ENCODE assay signal across 12 mouse cellular contexts in genomic region chr14:54756382-54756781, GRCm38 (mm10). TPM values are rescaled to one million over a fixed set of nuclear protein-coding genes. Genes with fewer than 3 reads are reported as not detected.
DNase-seq lines count a peak whose midpoint lies in the region; ATAC-seq and TF ChIP-seq lines count a peak whose summit lies in the region.
"Had no signal": no experiment of that assay in that cellular context is flagged by ENCODE, and none has a peak within 500 bp of the region (broad histone marks: within the 10 kb centered on the region; RNA-seq: fewer than 3 reads in every experiment).

No protein-coding gene starts in this region.

- no peak overlapping the region for H3K4me3 ChIP-seq in hindbrain, embryonic 14.5 days (replicated peaks; ENCODE audit: low read length)
- no peak overlapping the region for H3K4me3 ChIP-seq in hindbrain, embryonic 12.5 days
- H3K4me3 ChIP-seq in stomach, embryonic 15.5 days (replicated peaks), result no peak overlapping the region
- H3K4me3 ChIP-seq in stomach, postnatal 0 days (ENCODE audit: low read depth, low read length), result no peak overlapping the region
- H3K4me3 ChIP-seq in liver, embryonic 12.5 days, result no peak overlapping the region
- no peak overlapping the region for H3K4me3 ChIP-seq in neural tube, embryonic 15.5 days (replicated peaks)
- H3K4me3 ChIP-seq in forebrain, embryonic 13.5 days, result no peak overlapping the region
- H3K4me3 ChIP-seq: heart, embryonic 10.5 days had no signal

- peaks cover 9% of the 10 kb centered on the region for H3K4me1 ChIP-seq in hindbrain, embryonic 14.5 days (replicated peaks; ENCODE audit: control insufficient read depth, insufficient read depth, low read length)
- peaks cover 11% of the 10 kb centered on the region; the same call in 1 of the 2 replicates for H3K4me1 ChIP-seq in hindbrain, embryonic 12.5 days
- H3K4me1 ChIP-seq in stomach, embryonic 15.5 days, result peaks cover 12% of the 10 kb centered on the region
- no peaks in the 10 kb centered on the region for H3K4me1 ChIP-seq in stomach, postnatal 0 days (replicated peaks; ENCODE audit: control insufficient read depth, insufficient read depth)
- peaks cover 9% of the 10 kb centered on the region for H3K4me1 ChIP-seq in liver, embryonic 12.5 days
- peaks cover 9% of the 10 kb centered on the region; the same call in 1 of the 2 replicates for H3K4me1 ChIP-seq in neural tube, embryonic 15.5 days
- H3K4me1 ChIP-seq in forebrain, embryonic 13.5 days, result peaks cover 15% of the 10 kb centered on the region

- H3K4me2 ChIP-seq in hindbrain, embryonic 14.5 days (replicated peaks), result no peak overlapping the region
- no peak overlapping the region for H3K4me2 ChIP-seq in hindbrain, embryonic 12.5 days (replicated peaks)
- H3K4me2 ChIP-seq in stomach, embryonic 15.5 days, result no peak overlapping the region
- H3K4me2 ChIP-seq in stomach, postnatal 0 days (replicated peaks; ENCODE audit: low read depth), result no peak overlapping the region
- H3K4me2 ChIP-seq in liver, embryonic 12.5 days, result no peak overlapping the region
- no peak overlapping the region for H3K4me2 ChIP-seq in neural tube, embryonic 15.5 days
- no peak overlapping the region for H3K4me2 ChIP-seq in forebrain, embryonic 13.5 days

- no peak for TF ChIP-seq CTCF in stomach, postnatal 0 days (IDR thresholded peaks at IDR 0.05; ENCODE audit: low read depth)

- no peaks in the 10 kb centered on the region for H3K27me3 ChIP-seq in hindbrain, embryonic 14.5 days (ENCODE audit: control insufficient read depth, insufficient read depth, low read length)
- no peaks in the 10 kb centered on the region for H3K27me3 ChIP-seq in hindbrain, embryonic 12.5 days
- no peaks in the 10 kb centered on the region for H3K27me3 ChIP-seq in stomach, embryonic 15.5 days (replicated peaks)
- H3K27me3 ChIP-seq in stomach, postnatal 0 days (ENCODE audit: control insufficient read depth, insufficient read depth, low read length), result no peaks in the 10 kb centered on the region
- H3K27me3 ChIP-seq in liver, embryonic 12.5 days (replicated peaks), result peaks cover 6% of the 10 kb centered on the region; the same call in 1 of the 2 replicates
- no peaks in the 10 kb centered on the region for H3K27me3 ChIP-seq in neural tube, embryonic 15.5 days (replicated peaks)
- H3K27me3 ChIP-seq in forebrain, embryonic 13.5 days, result no peaks in the 10 kb centered on the region

- no peak for TF ChIP-seq EP300 in stomach, postnatal 0 days (optimal IDR thresholded peaks at IDR 0.05)

- DNase-seq in hindbrain, embryonic 14.5 days (ENCODE audit: low spot score), result no peak
- DNase-seq in stomach, postnatal 0 days (ENCODE audit: low spot score), result no peak
- DNase-seq: embryo, embryonic 11 days had no signal

- 83% methylated on average over 6 of the region's 6 CpGs for WGBS in hindbrain, embryonic 14.5 days
- WGBS in hindbrain, embryonic 12.5 days, result 78% methylated on average over 6 of the region's 6 CpGs
- 71% methylated on average over 6 of the region's 6 CpGs for WGBS in stomach, embryonic 15.5 days
- WGBS in stomach, postnatal 0 days, result 65% methylated on average over 6 of the region's 6 CpGs
- WGBS in liver, embryonic 12.5 days (ENCODE audit: insufficient replicate concordance), result 31% methylated on average over 6 of the region's 6 CpGs
- WGBS in neural tube, embryonic 15.5 days, result 86% methylated on average over 6 of the region's 6 CpGs
- 92% methylated on average over 6 of the region's 6 CpGs for WGBS in forebrain, embryonic 13.5 days

- H3K36me3 ChIP-seq in hindbrain, embryonic 14.5 days (replicated peaks; ENCODE audit: control insufficient read depth, insufficient read depth), result no peaks in the 10 kb centered on the region
- H3K36me3 ChIP-seq in hindbrain, embryonic 12.5 days, result no peaks in the 10 kb centered on the region
- H3K36me3 ChIP-seq in stomach, embryonic 15.5 days, result no peaks in the 10 kb centered on the region
- H3K36me3 ChIP-seq in stomach, postnatal 0 days (ENCODE audit: control insufficient read depth, insufficient read depth, low read length), result no peaks in the 10 kb centered on the region
- H3K36me3 ChIP-seq in liver, embryonic 12.5 days, result no peaks in the 10 kb centered on the region
- no peaks in the 10 kb centered on the region for H3K36me3 ChIP-seq in neural tube, embryonic 15.5 days
- H3K36me3 ChIP-seq in forebrain, embryonic 13.5 days (ENCODE audit: poor library complexity, severe bottlenecking), result no peaks in the 10 kb centered on the region
- H3K36me3 ChIP-seq: heart, embryonic 10.5 days had no signal

- H3K27ac ChIP-seq in hindbrain, embryonic 14.5 days, result no peak overlapping the region
- no peak overlapping the region for H3K27ac ChIP-seq in hindbrain, embryonic 12.5 days
- H3K27ac ChIP-seq in stomach, embryonic 15.5 days, result peak overlapping the region; percentile 26; the same call in 1 of the 2 replicates
- H3K27ac ChIP-seq in stomach, postnatal 0 days (replicated peaks), result no peak overlapping the region
- peak overlapping the region; percentile 15; the same call in 1 of the 2 replicates for H3K27ac ChIP-seq in liver, embryonic 12.5 days
- H3K27ac ChIP-seq in neural tube, embryonic 15.5 days (replicated peaks), result no peak overlapping the region
- H3K27ac ChIP-seq in forebrain, embryonic 13.5 days, result no peak overlapping the region
- H3K27ac ChIP-seq: heart, embryonic 10.5 days had no signal

- ATAC-seq in hindbrain, embryonic 14.5 days (ENCODE audit: low FRiP score), result 0 out of 2 replicates have a peak, but pooled peaks have one; percentile 17
- ATAC-seq in hindbrain, embryonic 12.5 days (ENCODE audit: low FRiP score), result no peak
- 0 out of 2 replicates have a peak, but pooled peaks have one; percentile 27 for ATAC-seq in stomach, embryonic 15.5 days (ENCODE audit: insufficient read depth, low FRiP score, low read depth)
- ATAC-seq in stomach, postnatal 0 days (ENCODE audit: low FRiP score, low TSS enrichment), result no peak
- ATAC-seq in liver, embryonic 12.5 days, result peak; percentile 40; the same call in 1 of the 2 replicates
- no peak for ATAC-seq in CD4-positive, CD25-positive, alpha-beta regulatory T cell, adult 4 months
- ATAC-seq in neural tube, embryonic 15.5 days (ENCODE audit: low FRiP score), result no peak; the same call in 1 of the 2 replicates
- no peak for ATAC-seq in forebrain, embryonic 13.5 days
- ATAC-seq: forebrain, embryonic 16.5 days had no signal

- no peak overlapping the region for H3K9ac ChIP-seq in hindbrain, embryonic 14.5 days
- no peak overlapping the region for H3K9ac ChIP-seq in hindbrain, embryonic 12.5 days
- no peak overlapping the region for H3K9ac ChIP-seq in stomach, embryonic 15.5 days
- H3K9ac ChIP-seq in stomach, postnatal 0 days (ENCODE audit: low read length), result no peak overlapping the region
- H3K9ac ChIP-seq in liver, embryonic 12.5 days, result no peak overlapping the region
- no peak overlapping the region for H3K9ac ChIP-seq in neural tube, embryonic 15.5 days (replicated peaks)
- no peak overlapping the region for H3K9ac ChIP-seq in forebrain, embryonic 13.5 days

- H3K9me3 ChIP-seq in hindbrain, embryonic 14.5 days (ENCODE audit: control insufficient read depth, low read length), result no peaks in the 10 kb centered on the region
- no peaks in the 10 kb centered on the region for H3K9me3 ChIP-seq in hindbrain, embryonic 12.5 days (replicated peaks)
- no peaks in the 10 kb centered on the region for H3K9me3 ChIP-seq in stomach, embryonic 15.5 days
- no peaks in the 10 kb centered on the region for H3K9me3 ChIP-seq in stomach, postnatal 0 days (ENCODE audit: control insufficient read depth, low read length)
- no peaks in the 10 kb centered on the region for H3K9me3 ChIP-seq in liver, embryonic 12.5 days (replicated peaks)
- no peaks in the 10 kb centered on the region for H3K9me3 ChIP-seq in neural tube, embryonic 15.5 days (replicated peaks)
- H3K9me3 ChIP-seq in forebrain, embryonic 13.5 days (replicated peaks), result no peaks in the 10 kb centered on the region
- H3K9me3 ChIP-seq: heart, embryonic 10.5 days had no signal

RNA-seq across cellular contexts. Expression of gene Slc7a8, which starts 25.4 kb away (rescaled TPM):
- 9.8 and 10.7 TPM in 2 replicates for polyA plus RNA-seq in hindbrain, embryonic 14.5 days (2014; fragmentation: Nextera tagmentation; extraction: Ambion mirVana)
- polyA plus RNA-seq in hindbrain, embryonic 12.5 days (2016; fragmentation: Nextera tagmentation; extraction: Ambion mirVana), result 3.9 and 5.7 TPM in 2 replicates
- 8.1 and 12.8 TPM in 2 replicates for polyA plus RNA-seq in stomach, embryonic 15.5 days (2015; fragmentation: Nextera tagmentation; extraction: Ambion mirVana)
- polyA plus RNA-seq in stomach, postnatal 0 days (2015; fragmentation: Nextera tagmentation; extraction: Ambion mirVana), result 3.1 and 4.2 TPM in 2 replicates
- polyA plus RNA-seq in liver, embryonic 12.5 days (2016; fragmentation: Nextera tagmentation; extraction: Ambion mirVana), result 2.8 and 3.4 TPM in 2 replicates
- polyA plus RNA-seq in CD4-positive, CD25-positive, alpha-beta regulatory T cell, adult 4 months (2017; shearing (Covaris generic)), result under 1 TPM in 1 of 2 experiments, not detected in 1; 0.14 TPM
- polyA plus RNA-seq in neural tube, embryonic 15.5 days (2015; fragmentation: Nextera tagmentation; extraction: Ambion mirVana), result 6.1 and 8.1 TPM in 2 replicates
- 3.2 and 3.5 TPM in 2 replicates for polyA plus RNA-seq in forebrain, embryonic 13.5 days (2015; fragmentation: Nextera tagmentation; extraction: Ambion mirVana)

RNA-seq across cellular contexts. Expression of gene Cebpe, which starts 44.4 kb away (rescaled TPM):
- polyA plus RNA-seq in hindbrain, embryonic 14.5 days (2014; fragmentation: Nextera tagmentation; extraction: Ambion mirVana), result not detected in 2 replicates
- polyA plus RNA-seq in hindbrain, embryonic 12.5 days (2016; fragmentation: Nextera tagmentation; extraction: Ambion mirVana), result 0.31 TPM in 1 of 2 replicates, not detected in the other
- 1.3 and 1.5 TPM in 2 replicates for polyA plus RNA-seq in stomach, embryonic 15.5 days (2015; fragmentation: Nextera tagmentation; extraction: Ambion mirVana)
- 0.10 TPM in 1 of 2 replicates, not detected in the other for polyA plus RNA-seq in stomach, postnatal 0 days (2015; fragmentation: Nextera tagmentation; extraction: Ambion mirVana)
- polyA plus RNA-seq in liver, embryonic 12.5 days (2016; fragmentation: Nextera tagmentation; extraction: Ambion mirVana), result 3.3 and 3.7 TPM in 2 replicates
- polyA plus RNA-seq in CD4-positive, CD25-positive, alpha-beta regulatory T cell, adult 4 months (2017; shearing (Covaris generic)), result not detected
- 0.12 and 0.29 TPM in 2 replicates for polyA plus RNA-seq in neural tube, embryonic 15.5 days (2015; fragmentation: Nextera tagmentation; extraction: Ambion mirVana)
- not detected in 2 replicates for polyA plus RNA-seq in forebrain, embryonic 13.5 days (2015; fragmentation: Nextera tagmentation; extraction: Ambion mirVana)
- polyA plus RNA-seq: forebrain, embryonic 16.5 days; heart, embryonic 10.5 days had no signal

RNA-seq across cellular contexts. Expression of gene Rnf212b, which starts 57.6 kb away (rescaled TPM):
- not detected in 2 replicates for polyA plus RNA-seq in hindbrain, embryonic 14.5 days (2014; fragmentation: Nextera tagmentation; extraction: Ambion mirVana)
- not detected in 2 replicates for polyA plus RNA-seq in hindbrain, embryonic 12.5 days (2016; fragmentation: Nextera tagmentation; extraction: Ambion mirVana)
- 0.18 TPM in 1 of 2 replicates, not detected in the other for polyA plus RNA-seq in stomach, embryonic 15.5 days (2015; fragmentation: Nextera tagmentation; extraction: Ambion mirVana)
- polyA plus RNA-seq in stomach, postnatal 0 days (2015; fragmentation: Nextera tagmentation; extraction: Ambion mirVana), result not detected in 2 replicates
- polyA plus RNA-seq in liver, embryonic 12.5 days (2016; fragmentation: Nextera tagmentation; extraction: Ambion mirVana), result not detected in 2 replicates
- not detected for polyA plus RNA-seq in CD4-positive, CD25-positive, alpha-beta regulatory T cell, adult 4 months (2017; shearing (Covaris generic))
- polyA plus RNA-seq in neural tube, embryonic 15.5 days (2015; fragmentation: Nextera tagmentation; extraction: Ambion mirVana), result 0.19 TPM in 1 of 2 replicates, not detected in the other
- polyA plus RNA-seq in forebrain, embryonic 13.5 days (2015; fragmentation: Nextera tagmentation; extraction: Ambion mirVana), result not detected in 2 replicates
- polyA plus RNA-seq: forebrain, embryonic 16.5 days; heart, embryonic 10.5 days; large intestine, adult 2 months had no signal

RNA-seq across cellular contexts. Expression of gene Gm29776, which starts 57.7 kb away (rescaled TPM):
- polyA plus RNA-seq in hindbrain, embryonic 14.5 days (2014; fragmentation: Nextera tagmentation; extraction: Ambion mirVana), result 0.21 and 0.29 TPM in 2 replicates
- polyA plus RNA-seq in hindbrain, embryonic 12.5 days (2016; fragmentation: Nextera tagmentation; extraction: Ambion mirVana), result 0.16 and 0.21 TPM in 2 replicates
- polyA plus RNA-seq in stomach, embryonic 15.5 days (2015; fragmentation: Nextera tagmentation; extraction: Ambion mirVana), result 0.05 and 0.15 TPM in 2 replicates
- 0.08 and 0.11 TPM in 2 replicates for polyA plus RNA-seq in stomach, postnatal 0 days (2015; fragmentation: Nextera tagmentation; extraction: Ambion mirVana)
- polyA plus RNA-seq in liver, embryonic 12.5 days (2016; fragmentation: Nextera tagmentation; extraction: Ambion mirVana), result 0.05 TPM in 1 of 2 replicates, not detected in the other
- polyA plus RNA-seq in CD4-positive, CD25-positive, alpha-beta regulatory T cell, adult 4 months (2017; shearing (Covaris generic)), result not detected
- polyA plus RNA-seq in neural tube, embryonic 15.5 days (2015; fragmentation: Nextera tagmentation; extraction: Ambion mirVana), result 0.18 and 0.19 TPM in 2 replicates
- 0.15 TPM in 1 of 2 replicates, not detected in the other for polyA plus RNA-seq in forebrain, embryonic 13.5 days (2015; fragmentation: Nextera tagmentation; extraction: Ambion mirVana)
- polyA plus RNA-seq: large intestine, adult 2 months had no signal

Comparison
In these comparisons a context has a peak if more than half of its experiments do, and no peak if none do; other contexts are left out.
1. ATAC-seq: peak in hindbrain, embryonic 14.5 days (single experiment), stomach, embryonic 15.5 days (single experiment) and liver, embryonic 12.5 days (single experiment); none in hindbrain, embryonic 12.5 days (single experiment), stomach, postnatal 0 days (single experiment), CD4-positive, CD25-positive, alpha-beta regulatory T cell, adult 4 months (single experiment), neural tube, embryonic 15.5 days (single experiment) and forebrain, embryonic 13.5 days (single experiment).
2. H3K27ac ChIP-seq: peak in stomach, embryonic 15.5 days (single experiment) and liver, embryonic 12.5 days (single experiment); none in hindbrain, embryonic 14.5 days (single experiment), hindbrain, embryonic 12.5 days (single experiment), stomach, postnatal 0 days (single experiment), neural tube, embryonic 15.5 days (single experiment) and forebrain, embryonic 13.5 days (single experiment).